Mouse (Mus musculus) bone marrow, adult 2 months (tissue): Measurements from ENCODE around the gene Naga.

Experiments
- CTCF ChIP-seq: fragments of 200-500 bp; IDR thresholded peaks from 2 replicates; pipeline ENCODE4 v1.5.1; 2011; ENCODE audit warnings: low read length, control low read depth; ENCODE audit not compliant: control insufficient read depth, insufficient read depth
- POLR2A ChIP-seq: fragments of 200-500 bp; IDR thresholded peaks from 2 replicates; pipeline ENCODE4 v1.6.1; 2011; ENCODE audit warnings: low read depth, mild to moderate bottlenecking, control low read depth, low read length, borderline replicate concordance; ENCODE audit not compliant: control insufficient read depth

DNA sequence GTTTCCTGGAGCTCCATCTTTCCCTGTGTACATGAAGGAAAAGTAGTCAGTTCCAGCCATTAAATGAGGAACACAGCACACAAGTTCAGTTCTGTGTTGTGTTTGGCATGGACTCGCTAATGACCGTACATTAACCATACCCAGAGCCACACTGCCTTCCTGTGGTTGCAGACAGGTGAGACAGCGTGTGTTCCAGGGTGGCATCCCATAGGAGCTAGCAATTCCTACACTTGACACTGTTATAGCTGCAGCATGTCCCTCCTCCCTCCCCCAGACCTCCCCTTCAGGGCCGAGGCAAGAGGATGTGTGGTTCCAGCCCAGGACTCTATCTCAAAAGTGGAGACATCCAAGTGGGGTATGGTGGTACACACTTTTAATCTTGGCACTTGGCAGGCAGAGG is 11.6 kb upstream of the Naga start:
- TF ChIP-seq POLR2A (no peak), CTCF (no peak)
